Mouse (Mus musculus) E14TG2a.4 (cell line): ENCODE data around the gene Filip1l.

Experiments used
- CTCF ChIP-seq: conservative IDR thresholded peaks from 2 replicates; pipeline ENCODE4 v1.5.1; 2014; ENCODE audit warnings: low read length
- POU5F1 ChIP-seq: IDR thresholded peaks from 2 replicates; pipeline ENCODE4 v1.6.1; 2014; ENCODE audit warnings: low read length, borderline replicate concordance

GRCm38 (mm10) chr16:57496437-57497173 lies 143.7 kb downstream of the Filip1l start:
- TF ChIP-seq CTCF: no peak
- TF ChIP-seq POU5F1: no peak
